Comparison of ENCODE assay signal across 9 mouse cellular contexts in genomic region chr3:101661184-101661992, GRCm38 (mm10). TPM values are rescaled to one million over a fixed set of nuclear protein-coding genes. Genes with fewer than 3 reads are reported as not detected.
DNase-seq lines count a peak whose midpoint lies in the region; ATAC-seq and TF ChIP-seq lines count a peak whose summit lies in the region.
"Had no signal": no experiment of that assay in that cellular context is flagged by ENCODE, and none has a peak within 500 bp of the region (broad histone marks: within the 10 kb centered on the region; RNA-seq: fewer than 3 reads in every experiment).

No protein-coding gene starts in this region.

- TF ChIP-seq POLR2A in kidney, adult 2 months (IDR thresholded peaks at IDR 0.05; ENCODE audit: low read depth, low read length): no peak

- no peak overlapping the region for H3K9ac ChIP-seq in intestine, embryonic 16.5 days (ENCODE audit: low read depth, low read length)
- H3K9ac ChIP-seq in neural tube, embryonic 11.5 days (ENCODE audit: low read length): no peak overlapping the region

- TF ChIP-seq CTCF in kidney, adult 2 months (conservative IDR thresholded peaks at IDR 0.05; ENCODE audit: insufficient read depth, insufficient read length, low read depth, low read length): no peak

- peak; percentile 21; the same call in 1 of the 2 replicates for ATAC-seq in intestine, embryonic 16.5 days
- ATAC-seq in neural tube, embryonic 11.5 days (ENCODE audit: insufficient read depth, low FRiP score, low TSS enrichment): peak; percentile 86

- DNase-seq in kidney, adult 2 months: no peak
- no peak for DNase-seq in kidney, adult 8-10 months
- peak; percentile 48 for DNase-seq in embryo, embryonic 11.5 days (ENCODE audit: low read depth, low spot score)
- peak; percentile 65 for DNase-seq in neural tube, embryonic 11.5 days (ENCODE audit: low spot score)
- no peak for DNase-seq in ovary, postnatal 10 days (ENCODE audit: low spot score)
- no peak for DNase-seq in thymus, postnatal 4 days
- DNase-seq in c-Kit-positive CD71-positive TER-119-positive erythroid progenitor cells, embryonic 14.5 days (ENCODE audit: low spot score): no peak

- no peaks in the 10 kb centered on the region for H3K36me3 ChIP-seq in kidney, adult 2 months (ENCODE audit: control insufficient read depth, insufficient read depth, low read length)
- H3K36me3 ChIP-seq in intestine, embryonic 16.5 days (ENCODE audit: control insufficient read depth, insufficient read depth, low read length): no peaks in the 10 kb centered on the region
- no peaks in the 10 kb centered on the region for H3K36me3 ChIP-seq in neural tube, embryonic 11.5 days (ENCODE audit: control insufficient read depth, insufficient read depth, low read length)

- no peaks in the 10 kb centered on the region for H3K27me3 ChIP-seq in kidney, adult 2 months (replicated peaks; ENCODE audit: control insufficient read depth, insufficient read depth, low read length)
- H3K27me3 ChIP-seq in intestine, embryonic 16.5 days (replicated peaks; ENCODE audit: control insufficient read depth, insufficient read depth, low read length): no peaks in the 10 kb centered on the region
- H3K27me3 ChIP-seq in neural tube, embryonic 11.5 days (ENCODE audit: control insufficient read depth, insufficient read depth, low read length): no peaks in the 10 kb centered on the region

- peak overlapping the region; percentile 7; the same call in 1 of the 2 replicates for H3K27ac ChIP-seq in kidney, adult 2 months (ENCODE audit: insufficient read depth, low read depth, low read length)
- H3K27ac ChIP-seq in intestine, embryonic 16.5 days (ENCODE audit: low read length): no peak overlapping the region
- H3K27ac ChIP-seq in neural tube, embryonic 11.5 days (ENCODE audit: low read depth, low read length): no peak overlapping the region

- H3K4me1 ChIP-seq in kidney, adult 2 months (ENCODE audit: control insufficient read depth, insufficient read depth, low read length): peaks cover 9% of the 10 kb centered on the region; the same call in 1 of the 2 replicates
- peaks cover 9% of the 10 kb centered on the region for H3K4me1 ChIP-seq in intestine, embryonic 16.5 days (ENCODE audit: control insufficient read depth, insufficient read depth, low read length)
- peaks cover 15% of the 10 kb centered on the region; the same call in 1 of the 2 replicates for H3K4me1 ChIP-seq in neural tube, embryonic 11.5 days (ENCODE audit: control insufficient read depth, insufficient read depth, low read length)

- H3K4me3 ChIP-seq in kidney, adult 2 months (ENCODE audit: insufficient read depth, low read depth, low read length): no peak overlapping the region
- no peak overlapping the region for H3K4me3 ChIP-seq in intestine, embryonic 16.5 days (ENCODE audit: low read length)
- no peak overlapping the region for H3K4me3 ChIP-seq in neural tube, embryonic 11.5 days (ENCODE audit: low read depth, low read length)
- H3K4me3 ChIP-seq: erythroblast, embryonic 14.5 days had no signal

- H3K4me2 ChIP-seq in intestine, embryonic 16.5 days (ENCODE audit: low read depth, low read length): no peak overlapping the region
- no peak overlapping the region for H3K4me2 ChIP-seq in neural tube, embryonic 11.5 days (ENCODE audit: low read depth)

- H3K9me3 ChIP-seq in intestine, embryonic 16.5 days (ENCODE audit: control insufficient read depth, low read length): no peaks in the 10 kb centered on the region
- no peaks in the 10 kb centered on the region for H3K9me3 ChIP-seq in neural tube, embryonic 11.5 days (ENCODE audit: control insufficient read depth, low read length)

- WGBS in kidney, adult 2 months: 51% methylated on average over 9 of the region's 9 CpGs
- WGBS in intestine, embryonic 16.5 days: 48% methylated on average over 9 of the region's 9 CpGs
- WGBS in neural tube, embryonic 11.5 days: 41% methylated on average over 9 of the region's 9 CpGs

RNA-seq across cellular contexts. Expression of gene Atp1a1, which starts 56.9 kb away (rescaled TPM):
- 2,267 and 2,428 TPM in 2 replicates for polyA plus RNA-seq in kidney, adult 2 months (2012; rRNA removed)
- 262 and 319 TPM in 2 replicates for polyA plus RNA-seq in intestine, embryonic 16.5 days (2015; fragmentation: Nextera tagmentation; extraction: Ambion mirVana)
- 115 TPM in 2 replicates for polyA plus RNA-seq in neural tube, embryonic 11.5 days (2014; fragmentation: Nextera tagmentation; extraction: Ambion mirVana)

Comparison
In these comparisons a context has a peak if more than half of its experiments do, and no peak if none do; other contexts are left out.
1. DNase-seq: peak in embryo, embryonic 11.5 days (single experiment) and neural tube, embryonic 11.5 days (single experiment); none in kidney, adult 2 months (single experiment), kidney, adult 8-10 months (0 of 2), ovary, postnatal 10 days (single experiment), thymus, postnatal 4 days (single experiment) and c-Kit-positive CD71-positive TER-119-positive erythroid progenitor cells, embryonic 14.5 days (single experiment).